Mouse (Mus musculus): ENCODE data around the gene Trim2. TPM values are rescaled to one million over a fixed set of nuclear protein-coding genes. Genes with fewer than 3 reads are reported as not detected.

Trim2 gene
- polyA plus RNA-seq, 1 experiment from 2014 or later, result 159 TPM

GRCm38 (mm10) chr3:84157559-84158350 lies 148.9 kb downstream of the Trim2 start:
- Histone ChIP-seq H3K27me3 (replicated peaks) (no peaks in the 10 kb centered on the region), H3K4me2 (no peak overlapping the region), H3K9me3 (no peaks in the 10 kb centered on the region), H3K27ac (no peak overlapping the region), H3K4me3 (no peak overlapping the region), H3K4me1 (peaks cover 9% of the 10 kb centered on the region; the same call in 1 of the 2 replicates), H3K9ac (no peak overlapping the region), H3K36me3 (replicated peaks) (peaks cover 17% of the 10 kb centered on the region; the same call in 1 of the 2 replicates)
- 86% methylated on average over 4 of the region's 4 CpGs for WGBS
- ATAC-seq (replicated peaks), result no peak

GRCm38 (mm10) chr3:84157011-84157410 lies 149.7 kb downstream of the Trim2 start:
- no peak overlapping the region for H3K4me3 ChIP-seq
- WGBS, result 40% methylated on average over 4 of the region's 4 CpGs
- H3K4me2 ChIP-seq, result no peak overlapping the region
- H3K9me3 ChIP-seq, result no peaks in the 10 kb centered on the region
- H3K27me3 ChIP-seq (replicated peaks), result no peaks in the 10 kb centered on the region
- H3K36me3 ChIP-seq (replicated peaks), result peaks cover 16% of the 10 kb centered on the region; the same call in 1 of the 2 replicates
- no peak for ATAC-seq (replicated peaks)
- H3K4me1 ChIP-seq, result peaks cover 9% of the 10 kb centered on the region; the same call in 1 of the 2 replicates
- H3K9ac ChIP-seq, result no peak overlapping the region
- no peak overlapping the region for H3K27ac ChIP-seq

DNA sequence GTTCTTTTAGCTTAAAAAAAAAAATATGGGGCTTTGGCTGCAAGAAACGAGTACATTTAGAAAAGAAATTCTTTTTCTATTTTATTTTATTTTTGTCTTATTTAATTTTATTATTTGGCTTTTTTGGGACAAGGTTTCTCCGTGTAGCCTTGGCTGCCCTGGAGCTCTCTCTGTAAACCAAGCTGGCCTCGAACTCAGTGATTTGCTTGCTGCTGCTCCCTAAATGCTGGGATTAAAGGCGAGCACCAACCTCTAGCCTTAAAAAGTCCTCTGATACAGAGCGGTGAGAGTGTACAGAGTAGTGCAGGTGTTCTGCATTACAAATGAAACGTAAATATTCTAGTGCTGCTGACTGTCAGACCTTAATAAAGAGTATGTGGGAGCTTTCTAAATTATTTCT lies 150.6 kb downstream of the Trim2 start:
- Histone ChIP-seq H3K9ac (no peak overlapping the region), H3K4me2 (peak overlapping the region; percentile 99), H3K4me1 (peaks cover 9% of the 10 kb centered on the region; the same call in 1 of the 2 replicates), H3K27ac (no peak overlapping the region), H3K4me3 (peak overlapping the region; percentile 54; the same call in 1 of the 2 replicates), H3K9me3 (no peaks in the 10 kb centered on the region), H3K27me3 (replicated peaks) (no peaks in the 10 kb centered on the region), H3K36me3 (replicated peaks) (peaks cover 16% of the 10 kb centered on the region; the same call in 1 of the 2 replicates)
- WGBS, result 47% methylated on average over 6 of the region's 6 CpGs
- ATAC-seq (replicated peaks), result no peak

GRCm38 (mm10) chr3:84155558-84156006 lies 151.1 kb downstream of the Trim2 start, which contains the start of gene Mnd1:
Mnd1 (minus strand) TSS chr3:84155786.
- Histone ChIP-seq H3K4me1 (peaks cover 9% of the 10 kb centered on the region; the same call in 1 of the 2 replicates), H3K36me3 (replicated peaks) (peaks cover 13% of the 10 kb centered on the region; the same call in 1 of the 2 replicates), H3K27ac (no peak within 1 kb of the TSS), H3K9me3 (no peaks in the 10 kb centered on the region), H3K4me2 (peak within 1 kb of the TSS; percentile 99), H3K9ac (peak within 1 kb of the TSS; percentile 50), H3K4me3 (peak within 1 kb of the TSS; percentile 54), H3K27me3 (replicated peaks) (no peaks in the 10 kb centered on the region)
- ATAC-seq (replicated peaks), result peak; percentile 97
- under 1% methylated on average over 29 of the region's 29 CpGs for WGBS

GRCm38 (mm10) chr3:84155146-84155545 lies 151.5 kb downstream of the Trim2 start:
- WGBS, result under 1% methylated on average over 27 of the region's 27 CpGs
- H3K4me2 ChIP-seq, result peak overlapping the region; percentile 99
- ATAC-seq (replicated peaks), result peak; percentile 46
- H3K4me3 ChIP-seq, result peak overlapping the region; percentile 54
- peaks cover 10% of the 10 kb centered on the region; the same call in 1 of the 2 replicates for H3K36me3 ChIP-seq (replicated peaks)
- peaks cover 9% of the 10 kb centered on the region; the same call in 1 of the 2 replicates for H3K4me1 ChIP-seq
- peak overlapping the region; percentile 50 for H3K9ac ChIP-seq
- no peaks in the 10 kb centered on the region for H3K9me3 ChIP-seq
- H3K27ac ChIP-seq, result no peak overlapping the region
- no peaks in the 10 kb centered on the region for H3K27me3 ChIP-seq (replicated peaks)

DNA sequence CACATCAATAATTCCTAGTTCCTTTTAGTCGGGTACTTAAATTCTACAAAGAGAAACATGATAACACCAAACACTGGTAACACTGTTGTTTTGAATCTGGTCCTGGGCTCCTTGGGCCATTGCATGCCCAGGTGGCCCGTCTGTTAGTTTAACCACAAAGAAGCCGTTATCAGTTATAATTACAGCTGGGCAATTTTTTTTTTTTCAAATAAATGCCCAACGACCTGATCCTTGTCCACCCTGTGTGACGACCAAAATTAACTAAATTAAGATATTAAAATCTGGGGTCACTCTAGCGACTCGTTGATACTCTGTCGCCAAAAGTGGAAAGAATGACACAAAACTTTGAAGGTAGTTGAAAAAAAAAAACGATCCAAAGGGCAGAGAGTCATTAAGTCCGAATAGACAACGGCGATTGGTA lies 151.9 kb downstream of the Trim2 start:
- peak overlapping the region; percentile 99 for H3K4me2 ChIP-seq
- no peak overlapping the region for H3K9ac ChIP-seq
- H3K4me3 ChIP-seq, result no peak overlapping the region
- H3K27ac ChIP-seq, result no peak overlapping the region
- H3K9me3 ChIP-seq, result no peaks in the 10 kb centered on the region
- WGBS, result 19% methylated on average over 12 of the region's 12 CpGs
- peaks cover 6% of the 10 kb centered on the region; the same call in 1 of the 2 replicates for H3K36me3 ChIP-seq (replicated peaks)
- ATAC-seq (replicated peaks), result no peak
- H3K4me1 ChIP-seq, result peaks cover 9% of the 10 kb centered on the region; the same call in 1 of the 2 replicates
- no peaks in the 10 kb centered on the region for H3K27me3 ChIP-seq (replicated peaks)

- Histone ChIP-seq H3K27me3 (replicated peaks) (no peaks in the 10 kb centered on the region), H3K36me3 (replicated peaks) (no peaks in the 10 kb centered on the region), H3K27ac (no peak overlapping the region), H3K4me2 (no peak overlapping the region), H3K4me1 (no peaks in the 10 kb centered on the region), H3K9ac (no peak overlapping the region), H3K4me3 (no peak overlapping the region), H3K9me3 (no peaks in the 10 kb centered on the region)
- ATAC-seq (replicated peaks), result no peak
- 97% methylated on average over 3 of the region's 3 CpGs for WGBS
Measured at GRCm38 (mm10) chr3:84149831-84150230, 156.8 kb downstream of the Trim2 start.

DNA sequence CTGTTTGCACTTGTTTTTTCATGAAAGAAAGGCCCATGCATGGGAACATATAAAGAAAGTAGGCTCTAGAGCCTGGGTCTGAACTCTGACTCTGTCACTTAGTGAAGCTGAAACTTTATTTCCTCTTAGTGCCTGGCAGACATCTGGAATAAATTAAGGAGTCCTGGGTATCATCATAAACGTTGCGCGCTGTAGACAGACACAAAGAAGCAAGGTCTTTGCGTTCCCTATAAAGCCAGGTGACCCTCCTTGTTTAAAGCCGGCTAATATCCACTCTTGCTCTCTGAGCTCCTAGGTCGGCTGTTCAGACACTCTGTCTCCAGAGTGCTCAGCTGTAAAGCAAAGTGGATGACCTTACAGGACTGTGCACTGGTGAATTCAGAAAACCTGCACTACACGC lies 165.7 kb downstream of the Trim2 start:
- 87% methylated on average over 7 of the region's 7 CpGs for WGBS

DNA sequence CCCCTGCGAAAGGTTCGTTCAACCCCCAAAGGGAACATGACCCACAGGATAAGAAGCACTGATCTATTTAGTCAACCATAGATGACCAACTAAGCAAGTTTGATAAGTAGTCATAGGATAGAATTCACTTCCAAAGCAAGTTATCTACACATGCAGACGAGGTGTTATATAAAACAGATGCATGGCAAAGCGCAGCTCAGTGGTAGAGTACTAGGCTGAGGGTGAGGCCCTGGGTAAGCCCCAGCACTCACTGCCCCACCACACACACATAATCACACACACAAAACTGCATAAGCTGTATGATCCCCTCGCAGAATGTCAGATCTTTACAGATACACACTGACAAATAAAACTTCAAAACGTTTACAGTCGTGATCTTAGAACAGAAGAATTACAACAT lies 170.2 kb downstream of the Trim2 start:
- WGBS, result 87% methylated on average over 7 of the region's 7 CpGs

More for the DNA sequence above, 165.7 kb downstream of the Trim2 start:
- Histone ChIP-seq H3K27me3 (replicated peaks) (no peaks in the 10 kb centered on the region), H3K9ac (no peak overlapping the region), H3K36me3 (replicated peaks) (no peaks in the 10 kb centered on the region), H3K27ac (no peak overlapping the region), H3K9me3 (no peaks in the 10 kb centered on the region), H3K4me1 (no peaks in the 10 kb centered on the region), H3K4me2 (no peak overlapping the region), H3K4me3 (no peak overlapping the region)
- ATAC-seq (replicated peaks), result no peak

GRCm38 (mm10) chr3:84135933-84136332 lies 170.7 kb downstream of the Trim2 start:
- Histone ChIP-seq H3K9ac (no peak overlapping the region), H3K27me3 (replicated peaks) (no peaks in the 10 kb centered on the region), H3K4me3 (no peak overlapping the region), H3K4me1 (no peaks in the 10 kb centered on the region), H3K36me3 (replicated peaks) (no peaks in the 10 kb centered on the region), H3K4me2 (no peak overlapping the region), H3K9me3 (no peaks in the 10 kb centered on the region), H3K27ac (no peak overlapping the region)
- no peak for ATAC-seq (replicated peaks)
- WGBS, result 73% methylated on average over 6 of the region's 6 CpGs

More for the DNA sequence above, 170.2 kb downstream of the Trim2 start:
- Histone ChIP-seq H3K36me3 (replicated peaks) (no peaks in the 10 kb centered on the region), H3K27me3 (replicated peaks) (no peaks in the 10 kb centered on the region), H3K4me1 (no peaks in the 10 kb centered on the region), H3K4me2 (no peak overlapping the region), H3K4me3 (no peak overlapping the region), H3K9ac (no peak overlapping the region), H3K27ac (no peak overlapping the region), H3K9me3 (no peaks in the 10 kb centered on the region)
- no peak for ATAC-seq (replicated peaks)

- Histone ChIP-seq H3K9me3 (no peaks in the 10 kb centered on the region), H3K9ac (no peak overlapping the region), H3K36me3 (replicated peaks) (no peaks in the 10 kb centered on the region), H3K4me1 (no peaks in the 10 kb centered on the region), H3K4me2 (no peak overlapping the region), H3K4me3 (no peak overlapping the region), H3K27me3 (replicated peaks) (no peaks in the 10 kb centered on the region), H3K27ac (no peak overlapping the region)
- no peak for ATAC-seq (replicated peaks)
- WGBS, result 28% methylated on average over 9 of the region's 9 CpGs
Measured at GRCm38 (mm10) chr3:84135387-84135786, 171.3 kb downstream of the Trim2 start.

DNA sequence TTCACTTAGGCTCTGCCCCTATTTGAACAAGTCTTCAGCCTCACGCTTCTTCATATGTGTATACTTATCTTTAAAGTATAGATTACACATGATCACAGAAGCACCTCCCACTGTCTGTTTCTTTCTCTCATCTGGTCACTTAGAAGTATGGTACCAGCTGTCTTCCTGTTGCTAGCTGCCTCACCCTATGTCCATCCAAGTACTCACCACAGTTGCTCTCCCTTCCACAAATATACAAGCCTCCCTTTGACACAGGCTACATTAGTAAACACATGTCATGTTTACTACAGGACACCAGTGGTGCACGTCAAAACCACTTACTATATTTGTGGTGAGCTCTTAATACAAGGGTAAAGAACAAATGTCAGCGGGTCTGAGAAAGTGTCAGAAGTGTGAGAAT lies 175.3 kb downstream of the Trim2 start:
- no peak overlapping the region for H3K4me2 ChIP-seq
- no peaks in the 10 kb centered on the region for H3K27me3 ChIP-seq (replicated peaks)
- H3K4me3 ChIP-seq, result no peak overlapping the region
- ATAC-seq (replicated peaks), result no peak
- no peak overlapping the region for H3K27ac ChIP-seq
- H3K9me3 ChIP-seq, result no peaks in the 10 kb centered on the region
- H3K36me3 ChIP-seq (replicated peaks), result no peaks in the 10 kb centered on the region
- no peak overlapping the region for H3K9ac ChIP-seq
- WGBS, result 89% methylated on average over 3 of the region's 3 CpGs
- no peaks in the 10 kb centered on the region for H3K4me1 ChIP-seq
